Mouse (Mus musculus): Measurements from ENCODE around the gene Anpep.
A peak's percentile ranks its signal among the peaks of the same experiment; 100 is the strongest.
"Not testable (repeated sequence)": the region's sequence is repeated elsewhere in the genome, so short reads cannot be mapped to it uniquely, and the experiment has no call there.

Anpep gene

DNA sequence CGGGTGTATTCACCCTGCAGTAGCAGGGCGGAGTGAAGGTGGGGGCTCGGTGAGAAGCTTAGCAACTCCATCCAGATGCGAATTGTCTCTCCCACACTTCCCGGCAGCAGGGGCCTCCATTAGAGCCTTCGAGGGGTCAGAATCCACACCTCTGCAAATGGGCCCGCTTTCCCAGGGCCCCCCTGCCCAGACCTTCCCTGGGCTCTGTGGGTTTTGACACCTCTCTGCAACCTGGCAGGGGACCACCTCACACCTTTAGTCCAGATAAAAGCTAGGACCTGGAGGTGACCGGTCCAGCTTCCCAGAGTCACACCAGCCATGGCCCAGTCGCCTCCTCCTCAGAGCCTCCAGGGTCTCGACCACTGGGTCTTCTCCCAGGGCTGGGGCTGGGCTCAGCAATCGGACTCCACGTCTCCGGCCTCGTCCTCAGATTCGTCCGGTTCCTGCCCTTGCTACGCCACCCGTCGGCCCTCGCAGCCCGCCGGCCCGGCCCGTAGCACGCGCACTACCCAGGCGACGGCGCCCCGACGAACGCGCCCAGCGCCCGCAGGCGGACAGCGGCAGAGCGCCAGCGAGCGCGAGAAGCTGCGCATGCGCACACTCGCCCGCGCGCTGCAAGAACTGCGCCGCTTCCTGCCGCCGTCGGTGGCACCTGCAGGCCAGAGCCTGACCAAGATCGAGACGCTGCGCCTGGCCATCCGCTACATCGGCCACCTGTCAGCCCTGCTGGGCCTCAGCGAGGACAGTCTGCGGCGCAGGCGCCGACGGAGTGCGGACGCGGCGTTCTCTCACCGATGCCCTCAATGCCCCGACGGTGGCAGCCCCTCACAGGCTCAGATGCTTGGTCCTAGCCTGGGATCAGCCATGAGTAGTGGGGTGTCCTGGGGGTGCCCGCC lies 50.0 kb downstream of the Anpep start, which contains the start of gene Mesp2:
Mesp2 (plus strand) TSS at position 117 of the 896 bp plus-strand sequence.
- peak; percentile 86 for DNase-seq

- DNase-seq, result no peak
These were observed 52.3 kb downstream of the Anpep start for GRCm38 (mm10) chr7:79808561-79808960.

- DNase-seq, result peak; percentile 64
These were observed 57.0 kb downstream of the Anpep start for GRCm38 (mm10) chr7:79803887-79804286.

DNA sequence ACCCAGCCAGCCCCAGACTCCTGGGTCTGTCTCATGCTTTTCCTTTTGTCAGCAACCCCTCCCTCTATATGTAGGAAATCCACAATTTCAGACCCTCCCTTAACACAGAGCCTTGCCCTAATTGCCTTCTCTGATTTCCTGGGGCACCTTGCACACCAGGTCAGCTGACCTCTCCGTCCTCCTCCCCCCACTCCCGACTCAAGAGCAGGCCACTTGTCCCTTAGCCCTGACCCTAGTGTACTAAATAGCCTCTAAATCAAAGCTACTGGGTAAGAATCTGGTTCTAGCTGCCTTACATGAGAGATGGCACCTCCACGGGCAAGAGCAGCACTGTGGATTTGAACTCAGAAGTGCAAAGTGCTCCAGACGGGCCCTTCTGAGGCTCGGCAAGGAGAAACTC lies 58.8 kb downstream of the Anpep start:
- DNase-seq, result no peak

- no peak for DNase-seq
These were observed 59.5 kb downstream of the Anpep start for GRCm38 (mm10) chr7:79801391-79801790.

DNA sequence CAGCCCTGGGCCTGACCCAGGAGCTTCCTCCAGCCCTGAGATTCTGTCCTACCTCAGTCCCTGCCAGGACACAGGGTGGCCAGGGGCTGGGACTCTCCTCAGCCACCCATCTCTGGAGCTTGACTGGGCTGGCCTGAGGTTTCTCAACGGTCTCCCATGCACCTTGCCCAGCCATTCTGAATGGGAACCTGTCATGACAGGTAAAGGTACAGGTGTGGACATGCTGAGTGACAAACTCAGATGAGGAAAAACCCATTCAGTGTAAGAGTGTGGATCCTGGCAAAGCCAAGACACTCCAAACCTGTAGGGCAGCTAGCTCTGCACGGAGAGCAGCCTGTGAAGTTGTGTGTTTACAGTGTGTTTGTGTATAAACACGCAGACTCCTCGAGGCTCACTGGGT lies 60.5 kb downstream of the Anpep start:
- DNase-seq, result no peak

- DNase-seq, result no peak
These were observed 61.4 kb downstream of the Anpep start for GRCm38 (mm10) chr7:79799506-79799905.

DNA sequence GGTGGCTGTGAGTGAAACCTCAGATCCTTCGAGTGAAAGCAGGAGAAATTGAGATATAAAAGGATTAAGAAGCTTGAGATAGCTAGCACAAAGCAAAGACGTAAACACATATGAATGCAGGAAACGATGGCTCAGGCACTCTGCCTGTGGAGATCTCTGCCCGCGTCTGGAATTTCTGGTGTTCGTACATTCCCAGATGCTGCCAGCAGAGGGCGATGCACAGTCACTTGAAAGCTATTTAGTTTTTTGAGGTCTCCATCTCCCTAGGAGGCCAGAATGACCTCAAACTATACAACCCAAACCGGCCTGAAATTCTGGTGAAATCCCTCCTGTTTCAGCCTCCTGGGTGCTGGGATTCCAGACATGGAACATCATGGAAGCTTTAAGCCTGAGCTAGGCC lies 61.8 kb downstream of the Anpep start:
- peak; percentile 86 for DNase-seq

DNA sequence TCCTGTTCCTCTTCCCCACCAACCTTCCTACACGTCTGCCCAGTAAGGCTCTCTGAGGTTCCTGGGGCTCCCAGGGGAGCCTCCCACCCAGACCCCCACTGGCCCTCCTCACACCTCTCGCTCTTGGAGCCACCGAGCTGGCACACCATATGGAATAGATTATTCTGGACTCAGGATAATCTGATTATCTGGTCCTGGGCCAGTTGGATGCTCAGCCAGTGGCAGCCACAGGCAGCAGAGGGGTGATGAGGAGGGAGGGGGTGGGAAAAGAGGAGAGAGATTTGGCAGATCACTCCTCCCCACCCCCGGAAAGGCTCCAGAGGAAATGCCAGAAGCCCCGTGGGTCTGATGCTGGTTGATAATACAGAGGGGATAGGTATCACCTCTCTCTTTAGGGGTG lies 62.3 kb downstream of the Anpep start:
- no peak for DNase-seq

DNA sequence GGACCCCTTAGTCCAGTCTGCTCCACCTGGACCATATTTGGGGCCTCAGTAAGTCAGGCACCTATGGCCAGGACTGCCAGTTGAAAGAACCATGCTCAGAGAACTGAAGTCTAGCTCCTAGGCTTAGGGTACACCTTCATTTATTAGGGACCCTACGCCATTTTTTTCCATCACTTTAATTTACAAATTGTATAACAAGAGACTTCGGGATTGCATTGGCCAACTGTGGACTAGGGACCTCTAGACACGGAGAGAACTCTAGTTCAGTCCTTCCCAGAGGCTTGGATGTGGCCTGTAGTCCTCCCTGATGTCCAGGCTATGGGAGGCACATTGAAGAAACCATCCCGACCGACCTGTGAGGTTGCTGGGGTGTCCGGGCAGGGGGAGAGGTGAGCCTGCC lies 67.2 kb downstream of the Anpep start, which contains the start of gene Mesp1:
Mesp1 (minus strand) TSS at position 101 of the 400 bp plus-strand sequence.
- no peak for DNase-seq

DNA sequence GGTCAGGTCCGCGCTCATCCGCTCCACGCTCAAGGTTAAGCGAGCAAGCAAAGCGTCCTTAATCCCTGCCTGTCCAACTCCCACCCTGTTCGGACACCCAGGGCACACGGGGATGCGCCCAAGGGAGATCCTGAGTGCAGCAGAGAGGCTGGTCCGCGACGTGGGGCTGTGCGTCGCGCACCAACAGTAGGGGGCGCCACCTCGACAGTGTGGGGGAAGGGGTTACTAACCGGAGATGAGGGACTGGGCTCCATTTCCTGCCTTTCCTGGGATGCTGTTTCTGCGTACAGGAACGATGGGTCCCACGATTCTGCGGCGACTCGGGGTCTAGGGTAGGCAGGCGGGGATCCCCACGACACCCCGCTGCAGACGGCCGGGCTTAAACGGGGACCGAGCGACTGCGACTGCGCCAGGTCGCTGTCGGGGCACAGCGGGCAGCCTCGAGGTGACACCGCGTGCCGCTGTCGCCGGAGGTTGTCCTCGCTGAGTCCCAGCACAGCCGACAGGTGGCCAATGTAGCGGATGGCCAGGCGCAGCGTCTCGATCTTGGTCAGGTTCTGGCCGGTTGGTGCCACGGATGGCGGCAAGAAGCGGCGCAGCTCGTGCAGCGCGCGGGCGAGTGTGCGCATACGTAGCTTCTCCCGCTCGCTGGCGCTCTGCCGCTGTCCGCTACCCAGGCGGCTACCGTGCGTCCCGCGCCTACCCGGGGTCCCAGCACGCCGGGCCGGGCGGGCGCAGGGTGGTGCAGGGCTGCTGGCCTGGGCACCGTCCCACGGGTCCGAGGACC lies 68.0 kb downstream of the Anpep start:
- DNase-seq, result peak; percentile 50

DNA sequence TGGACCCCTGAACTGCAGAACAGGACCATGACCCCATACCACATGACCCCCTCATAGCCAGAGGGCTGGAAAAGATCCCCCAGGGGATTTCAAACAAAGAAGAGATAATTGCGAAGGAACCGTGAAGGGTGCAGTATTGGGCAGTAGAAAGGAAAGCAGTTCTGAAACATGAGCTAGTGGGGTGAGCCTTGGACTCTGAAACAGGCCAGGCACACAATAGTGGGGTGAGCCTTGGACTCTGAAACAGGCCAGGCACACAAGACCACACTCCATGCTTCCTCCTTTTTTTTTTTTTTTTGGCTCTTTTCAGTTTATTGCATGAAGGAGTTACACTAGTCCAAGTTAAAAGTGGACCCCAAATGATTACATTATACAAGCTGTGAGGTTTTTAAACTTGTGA lies 71.0 kb downstream of the Anpep start:
- DNase-seq, result not testable (repeated sequence)

- DNase-seq, result peak; percentile 82
These were observed 74.6 kb downstream of the Anpep start for GRCm38 (mm10) chr7:79786295-79786694.

DNA sequence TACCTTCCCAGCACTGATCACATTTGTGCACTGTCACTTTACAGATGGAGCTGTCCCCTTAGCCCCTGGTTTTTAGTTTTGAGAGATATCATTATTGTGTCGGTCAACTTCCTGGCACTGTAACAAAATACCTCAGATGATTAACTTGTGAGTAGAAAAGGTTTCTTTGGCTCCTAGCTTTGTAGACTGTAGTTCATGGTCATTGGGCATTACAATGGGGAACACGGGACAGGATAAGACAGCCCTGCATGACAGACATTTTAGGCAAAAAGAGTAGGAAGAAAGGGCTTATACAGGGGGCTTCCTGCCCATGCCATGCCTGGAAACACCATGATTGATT lies 78.4 kb downstream of the Anpep start:
- no peak for DNase-seq

GRCm38 (mm10) chr7:79781826-79782515 lies 78.9 kb downstream of the Anpep start:
- DNase-seq, result no peak

DNA sequence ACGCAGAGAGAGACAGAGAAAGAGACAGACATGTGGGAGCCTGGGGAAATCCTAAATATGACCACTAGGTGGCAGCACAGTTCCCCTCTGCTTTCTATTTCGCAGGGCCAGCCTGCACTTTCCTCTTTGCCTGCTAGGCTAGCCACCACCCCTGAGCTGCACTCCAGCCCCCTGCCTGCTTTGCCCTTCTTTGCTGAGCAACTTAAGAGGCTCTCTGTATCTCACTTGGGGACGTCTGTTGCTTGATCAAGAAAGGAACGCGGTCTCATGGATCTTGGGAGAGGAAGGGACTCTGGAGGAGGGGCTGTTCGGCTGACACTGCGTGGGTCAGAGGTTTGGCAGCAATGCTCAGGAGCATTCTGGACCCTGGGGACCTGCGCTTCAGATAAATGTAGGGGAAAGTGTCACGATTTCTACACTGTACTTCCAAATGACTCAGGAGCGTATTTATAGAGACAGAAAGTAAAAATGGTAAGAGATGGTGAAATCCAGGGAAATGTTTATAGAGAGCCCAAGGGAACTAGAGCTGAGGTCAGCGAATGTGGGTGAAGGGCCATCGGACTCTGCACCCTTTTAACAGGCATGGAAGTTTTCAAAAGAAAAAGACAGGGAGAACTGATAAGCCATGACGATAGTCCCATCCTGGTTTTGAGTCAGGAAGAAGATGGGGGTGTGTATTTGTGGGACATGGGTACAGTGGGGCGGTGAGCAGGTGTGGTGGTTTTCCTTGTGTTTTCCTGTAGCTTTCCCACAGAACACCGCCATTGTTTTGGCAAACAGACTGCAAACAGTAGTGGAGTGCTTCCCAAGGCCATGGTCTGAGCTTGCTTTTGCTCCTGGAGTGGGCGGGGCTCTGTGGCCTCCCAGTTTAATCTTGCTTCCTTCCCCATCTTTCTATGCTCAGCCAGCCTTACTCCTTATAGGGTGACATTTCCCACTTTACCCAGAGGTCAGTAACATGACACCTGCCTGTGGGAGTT lies 79.9 kb downstream of the Anpep start:
- peak; percentile 82 for DNase-seq
